Mouse (Mus musculus): ENCODE measurements around the gene Ubald1. TPM values are rescaled to one million over a fixed set of nuclear protein-coding genes. Genes with fewer than 3 reads are reported as not detected.

The Ubald1 gene
- polyA plus RNA-seq, 1 experiment, result not detected

GRCm38 (mm10) chr16:4912907-4913782 lies 33.0 kb upstream of the Ubald1 start:
- H3K4me3 ChIP-seq (ENCODE audit: insufficient read depth, low read depth, low read length), result no peak overlapping the region
- no peak for TF ChIP-seq POLR2A (IDR thresholded peaks at IDR 0.05; ENCODE audit: insufficient read depth, low read depth, low read length)
- TF ChIP-seq CTCF (IDR thresholded peaks at IDR 0.05; ENCODE audit: insufficient read depth, low read depth, low read length), result no peak
- H3K27ac ChIP-seq (ENCODE audit: insufficient read depth, low read depth, low read length), result peak overlapping the region; percentile 62
- peaks cover 17% of the 10 kb centered on the region for H3K4me1 ChIP-seq (ENCODE audit: control insufficient read depth, insufficient read depth, low read length)
- 46% methylated on average over 11 of the region's 11 CpGs for WGBS

- 78% methylated on average over 10 of the region's 10 CpGs for WGBS
- peak overlapping the region; percentile 23; the same call in 1 of the 2 replicates for H3K27ac ChIP-seq (ENCODE audit: insufficient read depth, low read depth, low read length)
- H3K4me3 ChIP-seq (ENCODE audit: insufficient read depth, low read depth, low read length), result no peak overlapping the region
- TF ChIP-seq POLR2A (IDR thresholded peaks at IDR 0.05; ENCODE audit: insufficient read depth, low read depth, low read length) (no peak), CTCF (IDR thresholded peaks at IDR 0.05; ENCODE audit: insufficient read depth, low read depth, low read length) (no peak)
- H3K4me1 ChIP-seq (ENCODE audit: control insufficient read depth, insufficient read depth, low read length), result peaks cover 24% of the 10 kb centered on the region
Observed at GRCm38 (mm10) chr16:4912074-4912648, 32.0 kb upstream of the Ubald1 start.

GRCm38 (mm10) chr16:4910758-4911157 lies 30.6 kb upstream of the Ubald1 start:
- no peak for TF ChIP-seq CTCF (IDR thresholded peaks at IDR 0.05; ENCODE audit: insufficient read depth, low read depth, low read length)
- TF ChIP-seq POLR2A (IDR thresholded peaks at IDR 0.05; ENCODE audit: insufficient read depth, low read depth, low read length), result no peak
- Histone ChIP-seq H3K4me3 (ENCODE audit: insufficient read depth, low read depth, low read length) (no peak overlapping the region), H3K4me1 (ENCODE audit: control insufficient read depth, insufficient read depth, low read length) (peaks cover 24% of the 10 kb centered on the region), H3K27ac (ENCODE audit: insufficient read depth, low read depth, low read length) (no peak overlapping the region)
- 95% methylated on average over 8 of the region's 8 CpGs for WGBS

GRCm38 (mm10) chr16:4909745-4910144 lies 29.6 kb upstream of the Ubald1 start:
- Histone ChIP-seq H3K4me3 (ENCODE audit: insufficient read depth, low read depth, low read length) (no peak overlapping the region), H3K4me1 (ENCODE audit: control insufficient read depth, insufficient read depth, low read length) (peaks cover 26% of the 10 kb centered on the region), H3K27ac (ENCODE audit: insufficient read depth, low read depth, low read length) (no peak overlapping the region)
- 100% methylated on average over 2 of the region's 2 CpGs for WGBS
- TF ChIP-seq CTCF (IDR thresholded peaks at IDR 0.05; ENCODE audit: insufficient read depth, low read depth, low read length) (no peak), POLR2A (IDR thresholded peaks at IDR 0.05; ENCODE audit: insufficient read depth, low read depth, low read length) (no peak)

- TF ChIP-seq CTCF (IDR thresholded peaks at IDR 0.05; ENCODE audit: insufficient read depth, low read depth, low read length), result no peak
- TF ChIP-seq POLR2A (IDR thresholded peaks at IDR 0.05; ENCODE audit: insufficient read depth, low read depth, low read length), result no peak
- H3K4me1 ChIP-seq (ENCODE audit: control insufficient read depth, insufficient read depth, low read length), result peaks cover 19% of the 10 kb centered on the region
- 42% methylated on average over 5 of the region's 5 CpGs for WGBS
- 0 out of 2 replicates have a peak overlapping the region, but pooled peaks have one; percentile 33 for H3K27ac ChIP-seq (ENCODE audit: insufficient read depth, low read depth, low read length)
- H3K4me3 ChIP-seq (ENCODE audit: insufficient read depth, low read depth, low read length), result no peak overlapping the region
Observed at GRCm38 (mm10) chr16:4907972-4908371, 27.9 kb upstream of the Ubald1 start.

GRCm38 (mm10) chr16:4907386-4907785 lies 27.3 kb upstream of the Ubald1 start:
- Histone ChIP-seq H3K4me3 (ENCODE audit: insufficient read depth, low read depth, low read length) (no peak overlapping the region), H3K27ac (ENCODE audit: insufficient read depth, low read depth, low read length) (0 out of 2 replicates have a peak overlapping the region, but pooled peaks have one; percentile 17), H3K4me1 (ENCODE audit: control insufficient read depth, insufficient read depth, low read length) (peaks cover 14% of the 10 kb centered on the region)
- TF ChIP-seq POLR2A (IDR thresholded peaks at IDR 0.05; ENCODE audit: insufficient read depth, low read depth, low read length) (no peak), CTCF (IDR thresholded peaks at IDR 0.05; ENCODE audit: insufficient read depth, low read depth, low read length) (no peak)
- 66% methylated on average over 2 of the region's 2 CpGs for WGBS

- TF ChIP-seq CTCF (IDR thresholded peaks at IDR 0.05; ENCODE audit: insufficient read depth, low read depth, low read length) (no peak), POLR2A (IDR thresholded peaks at IDR 0.05; ENCODE audit: insufficient read depth, low read depth, low read length) (no peak)
- Histone ChIP-seq H3K4me1 (ENCODE audit: control insufficient read depth, insufficient read depth, low read length) (peaks cover 10% of the 10 kb centered on the region), H3K27ac (ENCODE audit: insufficient read depth, low read depth, low read length) (0 out of 2 replicates have a peak overlapping the region, but pooled peaks have one; percentile 8), H3K4me3 (ENCODE audit: insufficient read depth, low read depth, low read length) (no peak overlapping the region)
Observed at GRCm38 (mm10) chr16:4906559-4906958, 26.4 kb upstream of the Ubald1 start.

- Histone ChIP-seq H3K27ac (ENCODE audit: insufficient read depth, low read depth, low read length) (no peak overlapping the region), H3K4me3 (ENCODE audit: insufficient read depth, low read depth, low read length) (no peak overlapping the region), H3K4me1 (ENCODE audit: control insufficient read depth, insufficient read depth, low read length) (peaks cover 14% of the 10 kb centered on the region)
- WGBS, result 76% methylated on average over 1 of the region's 1 CpGs
- TF ChIP-seq POLR2A (IDR thresholded peaks at IDR 0.05; ENCODE audit: insufficient read depth, low read depth, low read length) (no peak), CTCF (IDR thresholded peaks at IDR 0.05; ENCODE audit: insufficient read depth, low read depth, low read length) (no peak)
Observed at GRCm38 (mm10) chr16:4905591-4905990, 25.5 kb upstream of the Ubald1 start.

GRCm38 (mm10) chr16:4904878-4905277 lies 24.8 kb upstream of the Ubald1 start:
- WGBS, result 89% methylated on average over 3 of the region's 3 CpGs
- Histone ChIP-seq H3K27ac (ENCODE audit: insufficient read depth, low read depth, low read length) (no peak overlapping the region), H3K4me1 (ENCODE audit: control insufficient read depth, insufficient read depth, low read length) (peaks cover 14% of the 10 kb centered on the region), H3K4me3 (ENCODE audit: insufficient read depth, low read depth, low read length) (no peak overlapping the region)
- no peak for TF ChIP-seq POLR2A (IDR thresholded peaks at IDR 0.05; ENCODE audit: insufficient read depth, low read depth, low read length)
